Mouse (Mus musculus): ENCODE results near the gene Trim39. TPM values are rescaled to one million over a fixed set of nuclear protein-coding genes. Genes with fewer than 3 reads are reported as not detected.

Gene Trim39
- total RNA-seq (2021): 10 to 100 TPM; 21.3 to 21.5 TPM
- long read RNA-seq, experiment 1, transcript Trim39-203 (7 exons, 3,204 nt): major isoform, 12 of 19 reads
- long read RNA-seq, experiment 1, partial matches to known transcripts: 6 of 19 reads
- long read RNA-seq, experiment 1, other reads (novel, unspliced or antisense): 0 of 19 reads
- long read RNA-seq, experiment 2, transcript Trim39-203 (7 exons, 3,204 nt): major isoform, 34 of 48 reads
- long read RNA-seq, experiment 2, transcript Trim39-202 (5 exons, 1,465 nt): minor isoform, 6 of 48 reads
- long read RNA-seq, experiment 2, partial matches to known transcripts: 4 of 48 reads
- long read RNA-seq, experiment 2, other reads (novel, unspliced or antisense): 4 of 48 reads

GRCm38 (mm10) chr17:36271586-36272256 is at the start of gene Trim39:
Trim39 (minus strand) TSS chr17:36272247.
- DNase-seq (ENCODE audit: low spot score in 2 of 2): no peak

GRCm38 (mm10) chr17:36315689-36316253 is 43.7 kb upstream of the Trim39 start:
- DNase-seq (ENCODE audit: low spot score in 2 of 2): no peak

GRCm38 (mm10) chr17:36315041-36315688 is 43.1 kb upstream of the Trim39 start:
- peak; percentile 28 to 44 for DNase-seq (ENCODE audit: low spot score in 2 of 2)

GRCm38 (mm10) chr17:36314511-36314910 is 42.5 kb upstream of the Trim39 start:
- no peak for DNase-seq (ENCODE audit: low spot score in 2 of 2)

GRCm38 (mm10) chr17:36309293-36309692 is 37.2 kb upstream of the Trim39 start:
- DNase-seq (ENCODE audit: low spot score in 2 of 2): no peak

GRCm38 (mm10) chr17:36308855-36309254 is 36.8 kb upstream of the Trim39 start:
- peak; percentile 37 to 40 for DNase-seq (ENCODE audit: low spot score in 2 of 2)

GRCm38 (mm10) chr17:36286390-36286789 is 14.3 kb upstream of the Trim39 start, which contains the start of gene H2-M10.2:
H2-M10.2 (minus strand) TSS chr17:36286490.
- no peak for DNase-seq (ENCODE audit: low spot score in 2 of 2)

- no peak for DNase-seq (ENCODE audit: low spot score in 2 of 2)
Observed at GRCm38 (mm10) chr17:36281521-36282245, 9.6 kb upstream of the Trim39 start.

- DNase-seq (ENCODE audit: low spot score in 2 of 2): no peak
Observed at GRCm38 (mm10) chr17:36274776-36275175, 2.7 kb upstream of the Trim39 start.

- no peak for DNase-seq (ENCODE audit: low spot score in 2 of 2)
Observed at GRCm38 (mm10) chr17:36273796-36274195, 1.7 kb upstream of the Trim39 start.

- DNase-seq (ENCODE audit: low spot score in 2 of 2): no peak
Observed at GRCm38 (mm10) chr17:36272643-36273366, 758 bp upstream of the Trim39 start.

GRCm38 (mm10) chr17:36270956-36271585 is 976 bp downstream of the Trim39 start:
- peak; percentile 88 to 91 for DNase-seq (ENCODE audit: low spot score in 2 of 2)

GRCm38 (mm10) chr17:36265834-36266233 is 6.2 kb downstream of the Trim39 start:
- no peak for DNase-seq (ENCODE audit: low spot score in 2 of 2)

GRCm38 (mm10) chr17:36264273-36264925 is 7.6 kb downstream of the Trim39 start:
- no peak for DNase-seq (ENCODE audit: low spot score in 2 of 2)

- DNase-seq (ENCODE audit: low spot score in 2 of 2): no peak
Observed at GRCm38 (mm10) chr17:36261511-36262166, 10.4 kb downstream of the Trim39 start.

- DNase-seq (ENCODE audit: low spot score in 2 of 2): no peak
Observed at GRCm38 (mm10) chr17:36257969-36258368, 14.1 kb downstream of the Trim39 start, which contains the start of gene Rpp21. Rpp21 (minus strand) TSS chr17:36258069.

- DNase-seq (ENCODE audit: low spot score in 2 of 2): peak; percentile 71 to 76
Observed at GRCm38 (mm10) chr17:36257241-36257947, 14.7 kb downstream of the Trim39 start.

- DNase-seq (ENCODE audit: low spot score in 2 of 2): no peak
Observed at GRCm38 (mm10) chr17:36253087-36253600, 18.9 kb downstream of the Trim39 start.

All from adrenal gland, adult 18-20 months (tissue).